Mouse (Mus musculus): Measurements from ENCODE around the gene Gli3. TPM values are rescaled to one million over a fixed set of nuclear protein-coding genes. Genes with fewer than 3 reads are reported as not detected.

Gli3 gene
- polyA plus RNA-seq, 1 experiment from 2014 or later: 7.9 TPM

- ATAC-seq (ENCODE audit: low FRiP score): no peak
- no peak overlapping the region for H3K27ac ChIP-seq
Measured at GRCm38 (mm10) chr13:15618051-15618692, 155.1 kb downstream of the Gli3 start.

GRCm38 (mm10) chr13:15621009-15621408 lies 158.0 kb downstream of the Gli3 start:
- Histone ChIP-seq H3K36me3 (no peaks in the 10 kb centered on the region), H3K27me3 (no peaks in the 10 kb centered on the region), H3K9ac (no peak overlapping the region), H3K9me3 (no peaks in the 10 kb centered on the region), H3K27ac (no peak overlapping the region), H3K4me3 (no peak overlapping the region), H3K4me1 (replicated peaks) (peaks cover 49% of the 10 kb centered on the region), H3K4me2 (peak overlapping the region; percentile 37)
- 11% methylated on average over 7 of the region's 7 CpGs for WGBS
- ATAC-seq (ENCODE audit: low FRiP score): peak; percentile 59

More at GRCm38 (mm10) chr13:15618051-15618692, 155.1 kb downstream of the Gli3 start:
- no peaks in the 10 kb centered on the region for H3K36me3 ChIP-seq
- H3K9me3 ChIP-seq: no peaks in the 10 kb centered on the region
- H3K4me3 ChIP-seq: no peak overlapping the region
- no peaks in the 10 kb centered on the region for H3K27me3 ChIP-seq
- H3K9ac ChIP-seq: no peak overlapping the region
- no peak overlapping the region for H3K4me2 ChIP-seq
- WGBS: 59% methylated on average over 5 of the region's 5 CpGs
- H3K4me1 ChIP-seq (replicated peaks): peaks cover 29% of the 10 kb centered on the region

GRCm38 (mm10) chr13:15624490-15625353 lies 161.7 kb downstream of the Gli3 start:
- Histone ChIP-seq H3K9ac (no peak overlapping the region), H3K9me3 (no peaks in the 10 kb centered on the region), H3K27me3 (no peaks in the 10 kb centered on the region), H3K27ac (no peak overlapping the region), H3K4me1 (replicated peaks) (peaks cover 57% of the 10 kb centered on the region), H3K4me2 (no peak overlapping the region), H3K36me3 (no peaks in the 10 kb centered on the region), H3K4me3 (no peak overlapping the region)
- 13% methylated on average over 8 of the region's 8 CpGs for WGBS
- ATAC-seq (ENCODE audit: low FRiP score): 0 out of 2 replicates have a peak, but pooled peaks have one; percentile 37

GRCm38 (mm10) chr13:15641548-15641947 lies 178.5 kb downstream of the Gli3 start:
- H3K4me3 ChIP-seq: no peak overlapping the region
- no peaks in the 10 kb centered on the region for H3K4me1 ChIP-seq (replicated peaks)
- no peaks in the 10 kb centered on the region for H3K9me3 ChIP-seq
- no peaks in the 10 kb centered on the region for H3K36me3 ChIP-seq
- 100% methylated on average over 1 of the region's 1 CpGs for WGBS
- H3K27ac ChIP-seq: no peak overlapping the region
- H3K27me3 ChIP-seq: no peaks in the 10 kb centered on the region
- no peak overlapping the region for H3K4me2 ChIP-seq
- ATAC-seq (ENCODE audit: low FRiP score): no peak
- no peak overlapping the region for H3K9ac ChIP-seq

DNA sequence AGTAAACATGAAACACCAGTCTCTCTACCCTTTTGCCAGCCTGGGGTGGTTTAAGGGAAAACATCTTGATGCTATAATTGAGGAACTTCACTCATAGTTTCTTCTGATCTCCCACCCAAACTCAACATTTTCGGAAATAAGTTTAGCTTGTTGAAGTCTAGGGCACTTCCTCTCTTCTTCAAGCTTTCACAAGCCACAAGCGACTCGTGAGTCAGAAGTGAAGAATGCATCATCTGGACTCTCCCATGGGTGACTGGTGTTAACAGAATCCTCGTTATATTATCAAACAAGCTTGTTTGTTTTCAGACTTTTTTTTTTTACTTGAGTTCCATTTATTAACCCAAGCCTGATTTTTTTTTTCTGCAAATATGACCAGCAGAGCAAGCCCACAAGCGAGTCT lies 197.5 kb downstream of the Gli3 start:
- H3K9ac ChIP-seq: no peak overlapping the region
- H3K27me3 ChIP-seq: no peaks in the 10 kb centered on the region
- no peak for ATAC-seq (ENCODE audit: low FRiP score)
- H3K4me3 ChIP-seq: no peak overlapping the region
- H3K4me1 ChIP-seq (replicated peaks): 0 out of 2 replicates have a peak, but pooled peaks cover 5% of the 10 kb centered on the region
- H3K27ac ChIP-seq: no peak overlapping the region
- 86% methylated on average over 5 of the region's 5 CpGs for WGBS
- no peaks in the 10 kb centered on the region; the same call in 1 of the 2 replicates for H3K36me3 ChIP-seq
- H3K9me3 ChIP-seq: no peaks in the 10 kb centered on the region
- H3K4me2 ChIP-seq: no peak overlapping the region

GRCm38 (mm10) chr13:15662375-15662774 lies 199.3 kb downstream of the Gli3 start:
- 0 out of 2 replicates have a peak, but pooled peaks cover 5% of the 10 kb centered on the region for H3K4me1 ChIP-seq (replicated peaks)
- no peak overlapping the region for H3K27ac ChIP-seq
- no peaks in the 10 kb centered on the region for H3K27me3 ChIP-seq
- ATAC-seq (ENCODE audit: low FRiP score): no peak
- H3K9me3 ChIP-seq: no peaks in the 10 kb centered on the region
- H3K4me3 ChIP-seq: no peak overlapping the region
- H3K9ac ChIP-seq: no peak overlapping the region
- WGBS: 60% methylated on average over 10 of the region's 10 CpGs
- no peaks in the 10 kb centered on the region; the same call in 1 of the 2 replicates for H3K36me3 ChIP-seq
- H3K4me2 ChIP-seq: no peak overlapping the region

DNA sequence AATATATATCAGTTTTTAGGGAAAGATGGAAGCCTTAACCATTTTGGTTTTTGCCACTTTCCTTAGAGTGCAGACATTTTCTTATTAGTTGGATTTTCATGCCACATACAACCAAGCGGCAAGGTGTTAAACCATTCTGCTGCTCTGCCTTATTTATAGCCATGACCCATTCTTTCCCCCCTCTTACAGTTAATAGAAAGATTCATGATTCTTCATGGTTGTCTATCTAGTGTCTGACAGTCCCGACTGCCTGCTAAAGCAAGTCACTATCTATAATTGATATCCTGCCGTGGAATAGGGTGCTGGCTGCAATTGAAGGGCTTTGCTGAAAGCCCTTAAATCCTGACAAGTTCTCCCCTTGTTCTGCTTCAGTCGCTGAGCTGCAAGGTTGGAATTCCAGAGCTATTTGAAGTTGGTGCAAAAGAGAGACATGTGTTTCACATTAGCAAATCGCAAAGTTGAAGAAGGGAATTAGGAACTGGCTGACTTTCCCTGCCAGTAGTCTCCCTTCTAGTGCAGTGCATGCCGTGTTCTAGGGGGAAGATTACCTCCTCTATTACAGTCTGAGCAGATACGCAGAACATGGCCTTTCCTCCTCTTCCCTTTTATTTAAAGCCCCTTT lies 201.7 kb downstream of the Gli3 start:
- Histone ChIP-seq H3K27me3 (no peaks in the 10 kb centered on the region), H3K4me1 (replicated peaks) (0 out of 2 replicates have a peak, but pooled peaks cover 5% of the 10 kb centered on the region), H3K27ac (no peak overlapping the region), H3K4me3 (no peak overlapping the region), H3K9me3 (no peaks in the 10 kb centered on the region), H3K4me2 (no peak overlapping the region), H3K9ac (no peak overlapping the region), H3K36me3 (no peaks in the 10 kb centered on the region; the same call in 1 of the 2 replicates)
- ATAC-seq (ENCODE audit: low FRiP score): no peak
- 39% methylated on average over 7 of the region's 7 CpGs for WGBS

DNA sequence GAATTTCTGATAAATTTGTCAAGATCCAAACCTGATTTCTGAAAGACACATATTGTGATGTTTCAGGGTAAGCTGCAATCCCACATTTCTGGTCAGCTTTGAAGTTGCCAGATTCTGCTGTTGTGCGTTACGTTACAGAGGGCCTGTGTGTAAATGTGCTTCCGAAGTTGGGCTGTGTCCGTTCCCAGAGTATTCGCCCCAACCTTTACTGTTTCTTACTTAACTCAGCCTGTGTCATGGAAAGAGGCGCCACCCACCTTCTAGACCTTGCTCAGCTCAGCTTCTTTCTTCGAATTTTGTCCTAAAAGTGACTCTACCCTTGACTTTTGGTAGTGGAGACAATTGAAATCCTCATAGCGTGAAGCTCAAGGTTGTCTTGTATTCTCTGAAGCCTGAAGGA lies 202.5 kb downstream of the Gli3 start:
- WGBS: 85% methylated on average over 8 of the region's 8 CpGs
- Histone ChIP-seq H3K9me3 (no peaks in the 10 kb centered on the region), H3K27me3 (no peaks in the 10 kb centered on the region), H3K4me3 (no peak overlapping the region), H3K36me3 (no peaks in the 10 kb centered on the region; the same call in 1 of the 2 replicates), H3K27ac (no peak overlapping the region), H3K4me1 (replicated peaks) (0 out of 2 replicates have a peak, but pooled peaks cover 5% of the 10 kb centered on the region), H3K9ac (no peak overlapping the region), H3K4me2 (no peak overlapping the region)
- no peak for ATAC-seq (ENCODE audit: low FRiP score)

DNA sequence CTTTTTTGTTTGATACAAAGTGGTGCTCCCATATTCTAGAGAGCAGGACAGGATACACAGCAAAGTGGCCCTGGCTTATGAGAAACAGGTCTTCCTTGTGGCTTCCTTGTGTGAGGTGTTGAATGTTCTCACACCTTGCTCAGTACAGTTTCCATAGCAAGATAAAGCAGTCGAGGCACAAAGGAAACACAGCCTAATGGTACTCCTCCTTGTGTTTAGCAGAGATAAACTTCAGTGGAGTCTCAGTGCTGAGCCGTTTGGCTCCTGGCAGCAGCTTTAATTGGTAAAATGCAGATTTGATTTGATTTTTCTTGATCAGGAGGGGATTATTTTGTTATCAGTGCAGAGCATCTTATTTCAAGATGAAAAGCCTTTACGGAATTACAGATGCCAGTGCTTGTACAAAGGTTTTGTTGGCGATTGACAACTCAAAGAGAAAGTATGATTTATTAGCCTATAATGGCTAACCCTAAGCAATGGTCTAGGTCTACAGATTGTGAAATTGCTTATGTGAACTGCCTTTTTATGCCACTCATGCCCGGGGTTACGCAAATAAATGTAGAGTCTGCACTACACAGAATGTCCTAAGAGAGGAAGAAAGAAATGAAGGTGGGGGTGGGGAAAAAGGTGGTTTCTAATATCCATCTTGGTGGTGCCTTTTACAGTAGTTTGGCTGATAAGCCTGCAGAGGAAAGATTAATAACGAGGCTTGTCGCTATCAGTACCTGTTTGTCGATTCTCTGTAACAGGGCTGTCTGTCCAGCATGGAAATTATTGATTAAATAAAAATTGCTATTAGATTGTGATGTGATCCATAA lies 207.3 kb downstream of the Gli3 start:
- H3K9me3 ChIP-seq: no peaks in the 10 kb centered on the region
- H3K4me3 ChIP-seq: no peak overlapping the region
- no peak overlapping the region for H3K4me2 ChIP-seq
- H3K9ac ChIP-seq: no peak overlapping the region
- ATAC-seq (ENCODE audit: low FRiP score): peak; percentile 65
- H3K27me3 ChIP-seq: no peaks in the 10 kb centered on the region
- WGBS: 70% methylated on average over 9 of the region's 9 CpGs
- H3K4me1 ChIP-seq (replicated peaks): peaks cover 5% of the 10 kb centered on the region
- no peak overlapping the region for H3K27ac ChIP-seq
- H3K36me3 ChIP-seq: no peaks in the 10 kb centered on the region

DNA sequence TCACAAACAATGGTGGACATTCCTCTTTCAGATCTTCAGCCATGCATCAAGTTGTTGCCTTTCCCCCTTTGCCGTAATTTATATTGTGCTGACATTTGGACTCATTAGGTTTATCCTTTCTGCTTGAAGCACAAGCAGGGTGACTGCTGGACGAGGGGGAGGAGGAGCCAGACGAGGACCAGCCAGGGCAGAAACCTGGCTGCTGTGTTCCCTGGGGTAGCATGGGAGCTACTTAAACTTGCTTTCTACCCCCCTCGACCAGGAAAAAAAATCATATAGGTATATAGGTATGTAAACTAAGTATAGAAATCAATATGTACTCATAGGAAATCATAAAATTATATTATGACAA lies 207.9 kb downstream of the Gli3 start:
- H3K27me3 ChIP-seq: no peaks in the 10 kb centered on the region
- H3K4me2 ChIP-seq: no peak overlapping the region
- WGBS: 57% methylated on average over 4 of the region's 4 CpGs
- peaks cover 5% of the 10 kb centered on the region for H3K4me1 ChIP-seq (replicated peaks)
- H3K4me3 ChIP-seq: no peak overlapping the region
- no peaks in the 10 kb centered on the region for H3K36me3 ChIP-seq
- no peaks in the 10 kb centered on the region for H3K9me3 ChIP-seq
- no peak overlapping the region for H3K9ac ChIP-seq
- no peak overlapping the region for H3K27ac ChIP-seq
- peak; percentile 56; the same call in 1 of the 2 replicates for ATAC-seq (ENCODE audit: low FRiP score)

DNA sequence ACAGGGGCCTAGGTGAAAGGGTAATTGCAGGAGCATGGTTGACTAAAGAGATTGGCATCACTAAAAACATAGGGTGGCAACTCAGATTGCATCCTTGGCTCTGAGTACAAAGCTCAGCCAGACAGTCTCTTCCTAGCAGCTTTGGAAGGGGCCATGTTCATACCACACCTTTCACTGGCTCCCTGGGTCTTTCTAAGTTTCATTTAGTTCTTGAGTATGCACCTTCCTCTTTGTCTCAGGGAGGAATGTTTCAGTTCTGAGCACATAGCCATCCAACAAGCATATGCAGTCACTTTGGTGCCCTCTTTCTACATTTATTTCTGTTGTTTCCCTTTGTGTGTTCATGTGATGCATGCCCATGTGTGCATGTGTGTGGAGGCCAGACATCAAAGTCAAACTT lies 212.4 kb downstream of the Gli3 start:
- H3K4me3 ChIP-seq: no peak overlapping the region
- H3K27me3 ChIP-seq: no peaks in the 10 kb centered on the region
- ATAC-seq (ENCODE audit: low FRiP score): no peak
- no peaks in the 10 kb centered on the region for H3K36me3 ChIP-seq
- H3K9ac ChIP-seq: no peak overlapping the region
- H3K27ac ChIP-seq: no peak overlapping the region
- H3K9me3 ChIP-seq: no peaks in the 10 kb centered on the region
- H3K4me1 ChIP-seq (replicated peaks): peaks cover 5% of the 10 kb centered on the region
- no peak overlapping the region for H3K4me2 ChIP-seq
